Mouse (Mus musculus) hindbrain, embryonic 16.5 days (tissue): Measurements from ENCODE around the gene H1foo. TPM values are rescaled to one million over a fixed set of nuclear protein-coding genes. Genes with fewer than 3 reads are reported as not detected.

Experiments
- ATAC-seq: fragments of 200-750 bp; cut with Nextera tagmentation; 2 replicates; pipeline ENCODE4 v1.8.0; 2017; ENCODE audit warnings: moderate TSS enrichment, moderate library complexity
- H3K27ac ChIP-seq: fragments of 300-500 bp; sonication (generic); 2 replicates; pipeline ENCODE4 v1.5.1; 2014; ENCODE audit warnings: low read depth, mild to moderate bottlenecking, control low read depth, low read length, moderate library complexity
- H3K27me3 ChIP-seq: fragments of 300-500 bp; sonication (generic); replicated peaks from 2 replicates; pipeline ENCODE4 v1.6.1; 2014; ENCODE audit warnings: low read length; ENCODE audit not compliant: control insufficient read depth, insufficient read depth
- H3K36me3 ChIP-seq: fragments of 300-500 bp; sonication (generic); 2 replicates; pipeline ENCODE4 v1.6.1; 2014; ENCODE audit warnings: mild to moderate bottlenecking, low read length, moderate library complexity, mixed read lengths; ENCODE audit not compliant: control insufficient read depth, insufficient read depth
- H3K4me1 ChIP-seq: fragments of 300-500 bp; sonication (generic); 2 replicates; pipeline ENCODE4 v1.6.1; 2014; ENCODE audit warnings: low read depth, low read length; ENCODE audit not compliant: control insufficient read depth, insufficient read depth
- H3K4me2 ChIP-seq: fragments of 300-500 bp; sonication (generic); 2 replicates; pipeline ENCODE4 v1.6.1; 2014; ENCODE audit warnings: mild to moderate bottlenecking, low read length, control low read depth, moderate library complexity
- H3K4me3 ChIP-seq: fragments of 300-500 bp; sonication (generic); 2 replicates; pipeline ENCODE4 v1.5.1; 2014; ENCODE audit warnings: mild to moderate bottlenecking, low read length, control low read depth, moderate library complexity
- H3K9ac ChIP-seq: fragments of 300-500 bp; sonication (generic); 2 replicates; pipeline ENCODE4 v1.6.1; 2014; ENCODE audit warnings: low read depth, mild to moderate bottlenecking, control low read depth, low read length, moderate library complexity
- H3K9me3 ChIP-seq: fragments of 300-500 bp; sonication (generic); 2 replicates; pipeline ENCODE4 v1.6.1; 2014; ENCODE audit warnings: mild to moderate bottlenecking, low read length, moderate library complexity; ENCODE audit not compliant: control insufficient read depth
- WGBS: fragments of 180-500 bp; shearing (Covaris S2); extraction: QIAGEN DNeasy Blood & Tissue Kit; methylation state at CpG from one replicate; pipeline ENCODE4 v1.1.7; 2014; 5-methylcytosine and 5-hydroxymethylcytosine counted together
- polyA plus RNA-seq: library from polyadenylated mRNA; unstranded; fragments of >200 nt; fragmentation: Nextera tagmentation; extraction: Ambion mirVana; gene quantifications from 2 replicates; pipeline ENCODE4 v1.2.1, GENCODE M21; 2015

The H1foo gene
- polyA plus RNA-seq, 1 experiment from 2014 or later = not detected

DNA sequence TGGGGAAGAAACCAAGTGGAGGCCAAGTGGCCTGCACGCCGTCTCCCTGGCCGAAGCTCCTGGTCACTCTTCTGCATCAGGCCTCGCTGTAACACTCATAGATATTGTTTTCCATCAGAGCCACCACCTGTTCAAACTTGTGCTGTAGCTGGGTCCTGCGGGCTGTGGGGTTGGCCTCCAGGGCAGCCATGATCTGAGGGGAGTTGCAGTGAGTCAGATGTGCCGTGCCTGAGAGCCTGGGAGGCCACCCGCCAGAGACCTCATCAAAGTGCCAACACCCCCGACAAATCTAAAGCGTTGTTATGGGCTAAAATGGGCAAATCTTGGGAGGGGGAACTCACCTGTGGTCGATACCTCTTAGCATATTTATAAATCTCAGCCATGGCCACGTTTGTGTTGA, 10.9 kb downstream of the H1foo start:
- H3K36me3 ChIP-seq = no peaks in the 10 kb centered on the region
- no peak for ATAC-seq
- H3K9ac ChIP-seq = no peak overlapping the region
- peaks cover 13% of the 10 kb centered on the region for H3K4me1 ChIP-seq
- no peaks in the 10 kb centered on the region for H3K27me3 ChIP-seq
- no peaks in the 10 kb centered on the region for H3K9me3 ChIP-seq
- no peak overlapping the region for H3K27ac ChIP-seq
- H3K4me2 ChIP-seq = no peak overlapping the region
- WGBS = 85% methylated on average over 11 of the region's 11 CpGs
- H3K4me3 ChIP-seq = no peak overlapping the region

GRCm38 (mm10) chr6:115956418-115956921, 11.7 kb downstream of the H1foo start:
- H3K9me3 ChIP-seq = no peaks in the 10 kb centered on the region
- H3K36me3 ChIP-seq = no peaks in the 10 kb centered on the region
- WGBS = 85% methylated on average over 13 of the region's 13 CpGs
- H3K27me3 ChIP-seq = no peaks in the 10 kb centered on the region
- H3K4me1 ChIP-seq = peaks cover 13% of the 10 kb centered on the region
- no peak overlapping the region for H3K9ac ChIP-seq
- H3K4me3 ChIP-seq = no peak overlapping the region
- H3K27ac ChIP-seq = no peak overlapping the region
- no peak overlapping the region for H3K4me2 ChIP-seq
- ATAC-seq = peak; percentile 18

- Histone ChIP-seq H3K27me3 (no peaks in the 10 kb centered on the region), H3K27ac (no peak overlapping the region)
- WGBS = 34% methylated on average over 15 of the region's 16 CpGs
Observed at GRCm38 (mm10) chr6:115956922-115957601, 12.3 kb downstream of the H1foo start.

GRCm38 (mm10) chr6:115957681-115958080, 12.9 kb downstream of the H1foo start:
- ATAC-seq = 0 out of 2 replicates have a peak, but pooled peaks have one; percentile 2
- WGBS = 52% methylated on average over 6 of the region's 6 CpGs
- 0 out of 2 replicates have a peak overlapping the region, but pooled peaks have one; percentile 6 for H3K9ac ChIP-seq
- no peak overlapping the region for H3K4me3 ChIP-seq
- H3K27me3 ChIP-seq = no peaks in the 10 kb centered on the region
- no peaks in the 10 kb centered on the region for H3K36me3 ChIP-seq
- no peak overlapping the region for H3K27ac ChIP-seq
- no peak overlapping the region for H3K4me2 ChIP-seq
- no peaks in the 10 kb centered on the region for H3K9me3 ChIP-seq
- H3K4me1 ChIP-seq = peaks cover 13% of the 10 kb centered on the region

More at GRCm38 (mm10) chr6:115956922-115957601, 12.3 kb downstream of the H1foo start:
- H3K9ac ChIP-seq = no peak overlapping the region
- H3K4me3 ChIP-seq = no peak overlapping the region
- H3K4me1 ChIP-seq = peaks cover 13% of the 10 kb centered on the region
- H3K36me3 ChIP-seq = no peaks in the 10 kb centered on the region
- no peaks in the 10 kb centered on the region for H3K9me3 ChIP-seq
- H3K4me2 ChIP-seq = no peak overlapping the region
- peak; percentile 67 for ATAC-seq

- Histone ChIP-seq H3K4me1 (peaks cover 13% of the 10 kb centered on the region), H3K4me3 (no peak overlapping the region), H3K9ac (no peak overlapping the region), H3K27ac (no peak overlapping the region), H3K27me3 (no peaks in the 10 kb centered on the region), H3K9me3 (no peaks in the 10 kb centered on the region), H3K4me2 (no peak overlapping the region), H3K36me3 (no peaks in the 10 kb centered on the region)
- WGBS = 86% methylated on average over 9 of the region's 9 CpGs
- no peak for ATAC-seq
Observed at GRCm38 (mm10) chr6:115958445-115958844, 13.7 kb downstream of the H1foo start.

DNA sequence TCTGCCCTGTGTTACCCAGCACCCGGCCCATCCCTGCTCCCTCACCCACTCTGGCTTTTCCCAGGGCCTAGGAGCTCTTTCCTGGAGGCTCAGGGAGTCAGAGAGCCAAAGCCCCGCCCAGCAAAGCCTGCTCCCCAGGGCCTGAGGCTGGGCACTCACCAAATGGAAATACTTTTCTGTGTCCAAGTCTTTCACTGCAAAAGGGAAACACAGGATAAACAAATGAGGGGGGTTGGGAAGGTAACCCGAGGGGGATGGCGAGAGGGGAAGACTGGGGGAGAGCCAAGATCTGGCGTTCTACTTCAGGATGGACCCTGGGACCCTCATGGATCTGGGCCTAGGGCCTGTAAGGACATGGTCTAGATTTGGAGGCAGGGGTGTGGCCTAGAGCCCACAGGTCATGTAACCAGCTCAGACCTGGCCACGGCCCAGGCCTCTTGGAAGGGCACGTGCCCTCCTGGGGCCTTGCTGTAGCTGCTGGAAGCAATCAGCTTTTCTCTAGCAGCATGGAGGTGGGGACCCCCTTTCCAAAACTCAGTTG, 14.5 kb downstream of the H1foo start:
- H3K4me2 ChIP-seq = no peak overlapping the region
- H3K4me3 ChIP-seq = no peak overlapping the region
- no peaks in the 10 kb centered on the region for H3K9me3 ChIP-seq
- no peak overlapping the region for H3K9ac ChIP-seq
- WGBS = 75% methylated on average over 7 of the region's 7 CpGs
- H3K36me3 ChIP-seq = no peaks in the 10 kb centered on the region
- ATAC-seq = no peak
- no peaks in the 10 kb centered on the region for H3K27me3 ChIP-seq
- peaks cover 13% of the 10 kb centered on the region for H3K4me1 ChIP-seq
- no peak overlapping the region for H3K27ac ChIP-seq

DNA sequence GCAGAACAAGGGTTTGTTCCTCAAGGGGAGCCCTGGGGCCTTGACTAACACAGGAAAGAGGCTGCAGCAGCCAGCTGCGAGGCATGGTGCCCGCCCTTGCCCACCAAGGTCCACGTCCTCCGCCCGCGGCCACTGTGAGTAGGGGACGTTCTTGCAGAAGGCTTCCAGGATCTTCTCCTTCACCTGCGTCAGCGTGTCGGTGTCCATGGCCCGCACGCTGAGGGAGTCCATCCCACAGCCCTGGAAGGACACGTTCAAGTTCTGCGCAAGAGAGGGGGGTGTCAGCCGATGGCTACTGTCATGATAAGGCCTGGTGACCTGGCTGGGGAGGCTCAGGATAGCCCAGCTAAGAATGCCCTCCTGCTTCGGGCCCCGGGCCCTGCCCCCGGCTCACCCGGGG, 15.6 kb downstream of the H1foo start:
- Histone ChIP-seq H3K4me3 (no peak overlapping the region), H3K27ac (no peak overlapping the region), H3K4me1 (peaks cover 13% of the 10 kb centered on the region), H3K4me2 (no peak overlapping the region), H3K36me3 (no peaks in the 10 kb centered on the region), H3K9ac (no peak overlapping the region), H3K9me3 (no peaks in the 10 kb centered on the region), H3K27me3 (no peaks in the 10 kb centered on the region)
- no peak for ATAC-seq
- 88% methylated on average over 19 of the region's 19 CpGs for WGBS

DNA sequence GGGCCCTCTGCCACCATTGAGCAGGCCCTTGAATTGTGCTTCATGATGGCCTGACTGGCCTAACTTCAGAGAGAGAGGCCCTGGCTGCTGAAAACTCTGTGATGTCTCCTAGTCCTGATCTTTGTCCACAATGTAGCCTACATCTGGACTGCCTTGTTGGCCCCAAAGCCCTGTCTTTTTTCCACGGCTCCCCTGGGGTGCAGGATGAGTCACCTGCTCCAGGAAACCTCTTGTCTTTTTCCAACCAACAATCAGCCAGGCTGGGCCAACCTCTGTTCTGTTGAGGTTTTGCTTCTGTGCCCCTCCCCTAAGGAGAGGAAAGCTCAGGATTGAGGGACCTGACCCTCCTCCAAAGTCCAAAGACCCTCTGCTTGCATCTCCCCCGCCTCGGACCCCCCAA, 17.0 kb downstream of the H1foo start:
- no peak for ATAC-seq
- H3K36me3 ChIP-seq = no peaks in the 10 kb centered on the region
- no peak overlapping the region for H3K9ac ChIP-seq
- no peak overlapping the region for H3K4me2 ChIP-seq
- peaks cover 11% of the 10 kb centered on the region for H3K4me1 ChIP-seq
- H3K4me3 ChIP-seq = no peak overlapping the region
- 79% methylated on average over 3 of the region's 3 CpGs for WGBS
- H3K27me3 ChIP-seq = no peaks in the 10 kb centered on the region
- H3K27ac ChIP-seq = no peak overlapping the region
- no peaks in the 10 kb centered on the region for H3K9me3 ChIP-seq

- Histone ChIP-seq H3K4me2 (no peak overlapping the region), H3K9ac (no peak overlapping the region), H3K27ac (no peak overlapping the region), H3K4me1 (peaks cover 3% of the 10 kb centered on the region; the same call in 1 of the 2 replicates), H3K36me3 (no peaks in the 10 kb centered on the region), H3K9me3 (no peaks in the 10 kb centered on the region), H3K27me3 (no peaks in the 10 kb centered on the region), H3K4me3 (no peak overlapping the region)
- 43% methylated on average over 22 of the region's 23 CpGs for WGBS
- ATAC-seq = no peak
Observed at GRCm38 (mm10) chr6:115962439-115963085, 17.8 kb downstream of the H1foo start.
